Mouse (Mus musculus) limb, embryonic 14.5 days (tissue): Measurements from ENCODE around the gene En2. TPM values are rescaled to one million over a fixed set of nuclear protein-coding genes. Genes with fewer than 3 reads are reported as not detected.

Experiments used
- ATAC-seq: fragments of 200-750 bp; cut with Nextera tagmentation; 2 replicates; pipeline ENCODE4 v1.8.0; 2017; ENCODE audit warnings: low read depth, moderate number of reproducible peaks, moderate TSS enrichment; ENCODE audit not compliant: low FRiP score
- DNase-seq: peaks from one replicate; pipeline ENCODE4 v3.0.0-alpha.2; 2015; ENCODE audit warnings: low spot score
- H3K27ac ChIP-seq: fragments of 300-500 bp; sonication (generic); replicated peaks from 2 replicates; pipeline ENCODE4 v1.5.1; 2014; ENCODE audit warnings: low read depth, mild to moderate bottlenecking, low read length, moderate library complexity, mixed read lengths
- H3K27me3 ChIP-seq: fragments of 300-500 bp; sonication (generic); 2 replicates; pipeline ENCODE4 v1.6.1; 2014; ENCODE audit warnings: low read length, mixed read lengths; ENCODE audit not compliant: control insufficient read depth, insufficient read depth
- H3K36me3 ChIP-seq: fragments of 300-500 bp; sonication (generic); 2 replicates; pipeline ENCODE4 v1.6.1; 2014; ENCODE audit warnings: mild to moderate bottlenecking, low read length, moderate library complexity, mixed read lengths; ENCODE audit not compliant: control insufficient read depth, insufficient read depth
- H3K4me1 ChIP-seq: fragments of 300-500 bp; sonication (generic); 2 replicates; pipeline ENCODE4 v1.6.1; 2014; ENCODE audit warnings: antibody characterized with exemption, low read length, mixed read lengths; ENCODE audit not compliant: control insufficient read depth, insufficient read depth
- H3K4me2 ChIP-seq: fragments of 300-500 bp; sonication (generic); replicated peaks from 2 replicates; pipeline ENCODE4 v1.6.1; 2014; ENCODE audit warnings: low read depth, mild to moderate bottlenecking, low read length, moderate library complexity; ENCODE audit not compliant: severe bottlenecking
- H3K4me3 ChIP-seq: fragments of 300-500 bp; sonication (generic); replicated peaks from 2 replicates; pipeline ENCODE4 v1.5.1; 2014; ENCODE audit warnings: low read length
- H3K9ac ChIP-seq: fragments of 300-500 bp; sonication (generic); 2 replicates; pipeline ENCODE4 v1.6.1; 2014; ENCODE audit warnings: mild to moderate bottlenecking, low read depth, low read length, moderate library complexity; ENCODE audit not compliant: severe bottlenecking
- H3K9me3 ChIP-seq: fragments of 300-500 bp; sonication (generic); 2 replicates; pipeline ENCODE4 v1.6.1; 2016; ENCODE audit warnings: low read length; ENCODE audit not compliant: control insufficient read depth
- POLR2A ChIP-seq: fragments of 200-500 bp; IDR thresholded peaks from 2 replicates; pipeline ENCODE4 v1.8.0; 2012; ENCODE audit warnings: inconsistent platforms, mild to moderate bottlenecking, moderate library complexity, borderline replicate concordance; ENCODE audit not compliant: insufficient read depth, insufficient read length; ENCODE audit errors: extremely low read depth
- WGBS: fragments of 180-500 bp; shearing (Covaris S2); extraction: QIAGEN DNeasy Blood & Tissue Kit; methylation state at CpG from one replicate; pipeline ENCODE4 v1.1.7; 2014; 5-methylcytosine and 5-hydroxymethylcytosine counted together
- polyA plus RNA-seq, 2 experiments: library from polyadenylated mRNA; depleted of rRNA in 1 of 2; stranded (reverse) in 1 of 2; unstranded in 1 of 2; fragments of >200 nt; fragmentation: Nextera tagmentation in 1 of 2; extraction: Ambion mirVana in 1 of 2; gene quantifications; 2 replicates each; pipeline versions ENCODE4 v1.2.1 to v1.2.3; 2012 to 2014

Gene En2
- polyA plus RNA-seq, 2 experiments = 0.06 TPM; not detected in 1

- H3K36me3 ChIP-seq = no peaks in the 10 kb centered on the region
- DNase-seq (no peak), ATAC-seq (no peak)
- peaks cover 86% of the 10 kb centered on the region for H3K27me3 ChIP-seq
- 1% methylated on average over 29 of the region's 29 CpGs for WGBS
- TF ChIP-seq POLR2A = no peak
- no peak overlapping the region for H3K4me3 ChIP-seq
- no peak overlapping the region for H3K27ac ChIP-seq
- H3K9ac ChIP-seq = no peak overlapping the region
- no peaks in the 10 kb centered on the region for H3K9me3 ChIP-seq
- peaks cover 6% of the 10 kb centered on the region; the same call in 1 of the 2 replicates for H3K4me1 ChIP-seq
- H3K4me2 ChIP-seq = no peak overlapping the region
These were observed 45.4 kb downstream of the En2 start for GRCm38 (mm10) chr5:28210591-28211550.

GRCm38 (mm10) chr5:28211651-28212310 is 46.3 kb downstream of the En2 start:
- DNase-seq (no peak), ATAC-seq (no peak)
- Histone ChIP-seq H3K9me3 (no peaks in the 10 kb centered on the region), H3K27ac (no peak overlapping the region), H3K27me3 (peaks cover 80% of the 10 kb centered on the region), H3K4me3 (no peak overlapping the region), H3K4me1 (peaks cover 6% of the 10 kb centered on the region; the same call in 1 of the 2 replicates), H3K36me3 (no peaks in the 10 kb centered on the region), H3K9ac (no peak overlapping the region), H3K4me2 (no peak overlapping the region)
- 4% methylated on average over 15 of the region's 15 CpGs for WGBS
- TF ChIP-seq POLR2A = no peak

DNA sequence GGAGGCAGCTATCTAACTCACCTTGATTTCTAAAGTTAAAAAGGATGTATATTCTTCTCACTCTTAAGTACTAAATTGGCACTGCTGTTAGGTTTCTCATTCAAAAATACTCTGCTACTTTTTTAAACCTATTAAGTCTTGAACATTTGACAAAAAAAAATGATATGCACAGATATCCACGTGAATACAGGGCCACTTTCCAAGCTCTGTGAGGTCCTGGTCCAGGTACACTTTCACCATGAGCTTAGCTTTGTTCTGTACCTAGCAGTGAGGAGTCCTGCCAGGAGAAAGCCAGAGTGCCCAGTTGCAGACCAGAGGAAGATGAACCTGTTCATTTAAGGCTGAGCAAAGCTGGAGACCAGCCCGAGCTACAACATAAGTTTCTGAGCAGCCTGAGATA is 47.9 kb downstream of the En2 start:
- TF ChIP-seq POLR2A = no peak
- H3K9ac ChIP-seq = no peak overlapping the region
- DNase-seq (no peak), ATAC-seq (no peak)
- H3K36me3 ChIP-seq = no peaks in the 10 kb centered on the region
- no peak overlapping the region for H3K4me2 ChIP-seq
- H3K9me3 ChIP-seq = no peaks in the 10 kb centered on the region
- H3K4me3 ChIP-seq = no peak overlapping the region
- no peak overlapping the region for H3K27ac ChIP-seq
- WGBS = 60% methylated on average over 2 of the region's 2 CpGs
- peaks cover 65% of the 10 kb centered on the region for H3K27me3 ChIP-seq
- H3K4me1 ChIP-seq = peaks cover 6% of the 10 kb centered on the region; the same call in 1 of the 2 replicates

GRCm38 (mm10) chr5:28219596-28219995 is 54.1 kb downstream of the En2 start:
- Histone ChIP-seq H3K36me3 (no peaks in the 10 kb centered on the region), H3K4me3 (no peak overlapping the region), H3K9ac (no peak overlapping the region), H3K27ac (no peak overlapping the region), H3K4me2 (no peak overlapping the region), H3K27me3 (peaks cover 7% of the 10 kb centered on the region; the same call in 1 of the 2 replicates), H3K9me3 (no peaks in the 10 kb centered on the region), H3K4me1 (no peaks in the 10 kb centered on the region)
- ATAC-seq (no peak), DNase-seq (no peak)
- 78% methylated on average over 1 of the region's 1 CpGs for WGBS
- no peak for TF ChIP-seq POLR2A

Other genes with a start within 250 kb of the En2 start
- gene Insig1, start 94.3 kb upstream of the En2 start, polyA plus RNA-seq (2012; rRNA removed) = 48.7 and 54.9 TPM in 2 replicates
- 47.4 and 61.6 TPM in 2 replicates for gene Insig1, start 94.3 kb upstream of the En2 start, polyA plus RNA-seq (2014; fragmentation: Nextera tagmentation; extraction: Ambion mirVana)
- gene Cnpy1, start 80.1 kb downstream of the En2 start, polyA plus RNA-seq (2012; rRNA removed) = 0.23 and 0.26 TPM in 2 replicates
- gene Cnpy1, start 80.1 kb downstream of the En2 start, polyA plus RNA-seq (2014; fragmentation: Nextera tagmentation; extraction: Ambion mirVana) = not detected in 2 replicates
- 43.9 and 51.2 TPM in 2 replicates for gene Rbm33, start 151.4 kb downstream of the En2 start, polyA plus RNA-seq (2012; rRNA removed)
- gene Rbm33, start 151.4 kb downstream of the En2 start, polyA plus RNA-seq (2014; fragmentation: Nextera tagmentation; extraction: Ambion mirVana) = 17.9 and 19.3 TPM in 2 replicates